Mouse (Mus musculus): Measurements from ENCODE around the gene Itpkb. TPM values are rescaled to one million over a fixed set of nuclear protein-coding genes. Genes with fewer than 3 reads are reported as not detected.

Itpkb gene
- polyA plus RNA-seq, 1 experiment from 2014 or later = 6.8 TPM

- Histone ChIP-seq H3K9me3 (replicated peaks; ENCODE audit: low read length) (no peaks in the 10 kb centered on the region), H3K4me1 (replicated peaks; ENCODE audit: insufficient read depth, low read length) (peaks cover 32% of the 10 kb centered on the region), H3K27me3 (ENCODE audit: insufficient read depth, low read length) (no peaks in the 10 kb centered on the region), H3K36me3 (ENCODE audit: insufficient read depth, low read length) (no peaks in the 10 kb centered on the region), H3K27ac (peak overlapping the region; percentile 80), H3K4me2 (ENCODE audit: low read length) (peak overlapping the region; percentile 92), H3K4me3 (replicated peaks; ENCODE audit: low read depth, low read length) (peak overlapping the region; percentile 6; the same call in 1 of the 2 replicates), H3K9ac (ENCODE audit: low read depth, low read length) (peak overlapping the region; percentile 42; the same call in 1 of the 2 replicates)
- peak; percentile 35 for DNase-seq (ENCODE audit: low spot score)
- no peak for ATAC-seq (replicated peaks; ENCODE audit: low FRiP score, low read depth)
- TF ChIP-seq CTCF (IDR thresholded peaks at IDR 0.05; ENCODE audit: low read depth) = no peak
- 16% methylated on average over 6 of the region's 6 CpGs for WGBS
These were observed 579 bp upstream of the Itpkb start for GRCm38 (mm10) chr1:180329706-180330105.

GRCm38 (mm10) chr1:180330707-180331545, 641 bp downstream of the Itpkb start:
- peak; percentile 51 for DNase-seq (ENCODE audit: low spot score)
- Histone ChIP-seq H3K27me3 (ENCODE audit: insufficient read depth, low read length) (no peaks in the 10 kb centered on the region), H3K9me3 (replicated peaks; ENCODE audit: low read length) (no peaks in the 10 kb centered on the region), H3K4me3 (replicated peaks; ENCODE audit: low read depth, low read length) (peak overlapping the region; percentile 84), H3K4me1 (replicated peaks; ENCODE audit: insufficient read depth, low read length) (peaks cover 43% of the 10 kb centered on the region), H3K4me2 (ENCODE audit: low read length) (peak overlapping the region; percentile 92), H3K27ac (peak overlapping the region; percentile 87), H3K36me3 (ENCODE audit: insufficient read depth, low read length) (no peaks in the 10 kb centered on the region), H3K9ac (ENCODE audit: low read depth, low read length) (peak overlapping the region; percentile 88)
- no peak for TF ChIP-seq CTCF (IDR thresholded peaks at IDR 0.05; ENCODE audit: low read depth)
- peak; percentile 37 for ATAC-seq (replicated peaks; ENCODE audit: low FRiP score, low read depth)
- WGBS = 0% methylated on average over 57 of the region's 58 CpGs

DNA sequence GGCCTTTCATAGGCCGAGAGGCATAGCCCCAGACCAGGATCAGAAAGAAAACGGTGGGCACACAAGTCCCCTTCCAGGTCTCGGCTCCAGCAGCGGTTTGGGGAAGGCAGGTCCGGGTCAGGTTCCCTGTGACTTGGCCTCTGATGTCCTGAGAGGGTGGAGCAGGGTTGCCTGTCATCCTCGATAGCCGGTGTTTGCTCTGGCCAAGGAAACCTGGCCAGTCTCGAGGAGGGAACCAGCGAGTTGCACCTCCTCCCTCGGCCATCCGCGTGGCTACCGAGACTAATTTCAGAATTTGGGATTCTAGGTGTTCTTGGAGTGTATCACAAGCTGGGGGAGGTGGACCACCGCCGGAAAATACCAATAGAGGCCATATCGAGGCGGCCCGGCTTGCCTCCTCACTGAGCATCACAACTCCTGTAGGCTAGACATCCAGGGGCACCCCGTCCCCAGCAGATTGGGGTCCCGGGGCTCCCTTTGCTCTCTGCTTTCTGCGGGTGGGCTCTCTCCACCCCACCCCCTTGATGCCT, 1.3 kb downstream of the Itpkb start:
- DNase-seq (ENCODE audit: low spot score) = peak; percentile 41
- H3K9ac ChIP-seq (ENCODE audit: low read depth, low read length) = peak overlapping the region; percentile 88
- H3K36me3 ChIP-seq (ENCODE audit: insufficient read depth, low read length) = no peaks in the 10 kb centered on the region
- ATAC-seq (replicated peaks; ENCODE audit: low FRiP score, low read depth) = peak; percentile 3; the same call in 1 of the 2 replicates
- H3K9me3 ChIP-seq (replicated peaks; ENCODE audit: low read length) = no peaks in the 10 kb centered on the region
- no peaks in the 10 kb centered on the region for H3K27me3 ChIP-seq (ENCODE audit: insufficient read depth, low read length)
- H3K4me2 ChIP-seq (ENCODE audit: low read length) = peak overlapping the region; percentile 92
- peaks cover 45% of the 10 kb centered on the region for H3K4me1 ChIP-seq (replicated peaks; ENCODE audit: insufficient read depth, low read length)
- under 1% methylated on average over 21 of the region's 21 CpGs for WGBS
- peak overlapping the region; percentile 87 for H3K27ac ChIP-seq
- H3K4me3 ChIP-seq (replicated peaks; ENCODE audit: low read depth, low read length) = peak overlapping the region; percentile 84
- no peak for TF ChIP-seq CTCF (IDR thresholded peaks at IDR 0.05; ENCODE audit: low read depth)

DNA sequence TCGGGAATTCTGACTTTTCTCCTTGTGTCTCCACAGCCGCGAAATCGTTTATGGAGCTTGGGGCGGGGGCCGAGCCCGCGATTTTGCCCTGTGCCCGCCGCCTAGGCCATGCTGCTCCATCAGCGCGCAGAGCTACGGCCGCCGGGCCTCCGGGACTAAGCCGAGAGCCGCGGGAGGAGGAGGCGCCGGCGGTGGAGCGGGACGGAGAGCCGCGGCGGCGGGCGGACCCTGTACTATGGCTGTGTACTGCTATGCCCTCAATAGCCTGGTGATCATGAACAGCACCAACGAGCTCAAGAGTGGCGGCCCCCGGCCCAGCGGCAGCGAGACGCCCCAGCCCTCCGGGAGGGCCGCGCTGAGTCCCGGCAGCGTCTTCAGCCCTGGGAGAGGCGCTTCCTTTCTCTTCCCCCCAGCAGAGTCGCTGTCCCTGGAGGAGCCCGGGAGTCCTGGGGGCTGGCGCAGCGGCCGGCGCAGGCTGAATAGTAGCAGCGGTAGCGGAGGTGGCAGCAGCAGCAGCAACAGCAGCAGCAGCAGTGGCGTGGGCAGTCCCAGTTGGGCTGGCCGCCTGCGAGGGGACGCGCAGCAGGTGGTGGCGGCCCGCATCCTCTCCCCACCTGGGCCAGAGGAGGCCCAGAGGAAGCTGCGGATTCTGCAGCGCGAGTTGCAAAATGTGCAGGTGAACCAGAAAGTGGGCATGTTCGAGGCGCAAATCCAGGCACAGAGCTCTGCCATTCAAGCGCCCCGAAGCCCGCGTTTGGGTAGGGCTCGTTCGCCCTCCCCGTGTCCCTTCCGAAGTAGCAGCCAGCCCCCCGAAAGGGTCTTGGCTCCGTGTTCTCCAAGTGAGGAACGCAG, 2.0 kb downstream of the Itpkb start:
- H3K4me2 ChIP-seq (ENCODE audit: low read length) = peak overlapping the region; percentile 92
- peak overlapping the region; percentile 84 for H3K4me3 ChIP-seq (replicated peaks; ENCODE audit: low read depth, low read length)
- H3K9ac ChIP-seq (ENCODE audit: low read depth, low read length) = peak overlapping the region; percentile 88
- TF ChIP-seq CTCF (IDR thresholded peaks at IDR 0.05; ENCODE audit: low read depth) = no peak
- DNase-seq (ENCODE audit: low spot score) = peak; percentile 65
- H3K27me3 ChIP-seq (ENCODE audit: insufficient read depth, low read length) = no peaks in the 10 kb centered on the region
- H3K9me3 ChIP-seq (replicated peaks; ENCODE audit: low read length) = no peaks in the 10 kb centered on the region
- peaks cover 52% of the 10 kb centered on the region for H3K4me1 ChIP-seq (replicated peaks; ENCODE audit: insufficient read depth, low read length)
- H3K27ac ChIP-seq = peak overlapping the region; percentile 87
- WGBS = 5% methylated on average over 72 of the region's 72 CpGs
- no peaks in the 10 kb centered on the region for H3K36me3 ChIP-seq (ENCODE audit: insufficient read depth, low read length)
- peak; percentile 53 for ATAC-seq (replicated peaks; ENCODE audit: low FRiP score, low read depth)

DNA sequence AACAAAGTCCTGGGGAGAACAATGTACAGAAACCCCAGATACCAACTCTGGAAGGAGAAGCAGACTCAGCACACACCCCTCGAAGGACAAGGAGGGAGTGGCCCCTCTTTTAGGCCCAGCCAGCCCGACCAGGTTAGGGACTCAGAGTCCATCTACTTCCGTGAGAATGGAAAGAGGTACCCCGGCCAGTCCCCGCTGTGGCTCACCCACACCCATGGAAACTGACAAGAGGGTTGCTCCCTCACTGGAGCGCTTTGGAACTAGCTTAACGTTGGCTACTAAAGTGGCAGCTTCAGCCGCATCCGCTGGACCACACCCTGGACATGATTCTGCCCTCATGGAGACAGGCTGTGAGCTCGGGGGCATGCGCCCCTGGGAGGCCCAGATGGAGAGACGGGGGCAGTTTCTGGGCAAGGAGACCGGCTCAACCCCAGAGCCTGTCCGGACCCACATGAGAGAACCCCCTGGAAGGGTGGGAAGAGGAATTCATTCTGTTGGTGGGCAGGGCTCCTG, 2.7 kb downstream of the Itpkb start:
- H3K36me3 ChIP-seq (ENCODE audit: insufficient read depth, low read length) = no peaks in the 10 kb centered on the region
- peak overlapping the region; percentile 88 for H3K9ac ChIP-seq (ENCODE audit: low read depth, low read length)
- DNase-seq (ENCODE audit: low spot score) = no peak
- peaks cover 52% of the 10 kb centered on the region for H3K4me1 ChIP-seq (replicated peaks; ENCODE audit: insufficient read depth, low read length)
- WGBS = 50% methylated on average over 14 of the region's 14 CpGs
- no peak overlapping the region for H3K27ac ChIP-seq
- peak overlapping the region; percentile 84 for H3K4me3 ChIP-seq (replicated peaks; ENCODE audit: low read depth, low read length)
- TF ChIP-seq CTCF (IDR thresholded peaks at IDR 0.05; ENCODE audit: low read depth) = no peak
- H3K9me3 ChIP-seq (replicated peaks; ENCODE audit: low read length) = no peaks in the 10 kb centered on the region
- peak overlapping the region; percentile 92 for H3K4me2 ChIP-seq (ENCODE audit: low read length)
- H3K27me3 ChIP-seq (ENCODE audit: insufficient read depth, low read length) = no peaks in the 10 kb centered on the region
- ATAC-seq (replicated peaks; ENCODE audit: low FRiP score, low read depth) = no peak

GRCm38 (mm10) chr1:180333588-180333987, 3.3 kb downstream of the Itpkb start:
- no peak for DNase-seq (ENCODE audit: low spot score)
- H3K27me3 ChIP-seq (ENCODE audit: insufficient read depth, low read length) = no peaks in the 10 kb centered on the region
- H3K4me2 ChIP-seq (ENCODE audit: low read length) = peak overlapping the region; percentile 92
- H3K27ac ChIP-seq = no peak overlapping the region
- no peaks in the 10 kb centered on the region for H3K9me3 ChIP-seq (replicated peaks; ENCODE audit: low read length)
- peaks cover 52% of the 10 kb centered on the region for H3K4me1 ChIP-seq (replicated peaks; ENCODE audit: insufficient read depth, low read length)
- no peak for TF ChIP-seq CTCF (IDR thresholded peaks at IDR 0.05; ENCODE audit: low read depth)
- WGBS = 33% methylated on average over 6 of the region's 6 CpGs
- peak overlapping the region; percentile 84 for H3K4me3 ChIP-seq (replicated peaks; ENCODE audit: low read depth, low read length)
- no peaks in the 10 kb centered on the region for H3K36me3 ChIP-seq (ENCODE audit: insufficient read depth, low read length)
- no peak for ATAC-seq (replicated peaks; ENCODE audit: low FRiP score, low read depth)
- no peak overlapping the region for H3K9ac ChIP-seq (ENCODE audit: low read depth, low read length)

All from kidney, postnatal 0 days (tissue).